Mouse (Mus musculus) small intestine, adult 2 months (tissue): Measurements from ENCODE around the gene Stk38. TPM values are rescaled to one million over a fixed set of nuclear protein-coding genes. Genes with fewer than 3 reads are reported as not detected.
A peak's percentile ranks its signal among the peaks of the same experiment; 100 is the strongest.
"Not testable (repeated sequence)": the region's sequence is repeated elsewhere in the genome, so short reads cannot be mapped to it uniquely, and the experiment has no call there.

Experiments used
- H3K27ac ChIP-seq: fragments of 200-500 bp; 2 replicates; pipeline ENCODE4 v1.5.1; 2012; ENCODE audit warnings: low read depth, low read length, control low read depth, inconsistent platforms; ENCODE audit not compliant: insufficient read depth
- H3K27me3 ChIP-seq: fragments of 200-500 bp; 2 replicates; pipeline ENCODE4 v1.6.1; 2012; ENCODE audit warnings: mild to moderate bottlenecking, moderate library complexity, low read length, inconsistent platforms; ENCODE audit not compliant: control insufficient read depth, insufficient read depth
- H3K36me3 ChIP-seq: fragments of 200-500 bp; 2 replicates; pipeline ENCODE4 v1.6.1; 2012; ENCODE audit warnings: mild to moderate bottlenecking, low read length, control low read depth, inconsistent platforms; ENCODE audit not compliant: control insufficient read depth, insufficient read depth
- H3K4me1 ChIP-seq: fragments of 200-500 bp; 2 replicates; pipeline ENCODE4 v1.6.1; 2012; ENCODE audit warnings: low read length, inconsistent platforms, mixed read lengths; ENCODE audit not compliant: control insufficient read depth, insufficient read depth, insufficient read length
- H3K4me3 ChIP-seq: fragments of 200-500 bp; 2 replicates; pipeline ENCODE4 v1.5.1; 2012; ENCODE audit warnings: low read depth, mild to moderate bottlenecking, control low read depth, inconsistent platforms, low read length, moderate library complexity
- CTCF ChIP-seq: fragments of 200-500 bp; IDR thresholded peaks from 2 replicates; pipeline ENCODE4 v1.5.1; 2012; ENCODE audit warnings: low read depth, mild to moderate bottlenecking, control low read depth, inconsistent platforms, low read length, moderate library complexity, mixed read lengths; ENCODE audit not compliant: insufficient replicate concordance, insufficient read length; ENCODE audit errors: extremely low read depth
- POLR2A ChIP-seq: fragments of 200-500 bp; IDR thresholded peaks from 2 replicates; pipeline ENCODE4 v1.6.1; 2012; ENCODE audit warnings: low read depth, mild to moderate bottlenecking, control low read depth, inconsistent platforms, low read length, moderate library complexity
- WGBS: fragments of 180-500 bp; shearing (Covaris S2); methylation state at CpG from one replicate; pipeline ENCODE4 v1.1.7; 2018; 5-methylcytosine and 5-hydroxymethylcytosine counted together
- polyA plus RNA-seq: library from polyadenylated mRNA; depleted of rRNA; stranded (reverse); fragments of >200 nt; gene quantifications from 2 replicates; pipeline ENCODE4 v1.2.3, GENCODE M21; 2012

The Stk38 gene
- polyA plus RNA-seq, 1 experiment, result 105 TPM

GRCm38 (mm10) chr17:29045741-29046530, 38.1 kb upstream of the Stk38 start:
- Histone ChIP-seq H3K4me3 (no peak overlapping the region), H3K4me1 (peaks cover 15% of the 10 kb centered on the region), H3K36me3 (peaks cover 25% of the 10 kb centered on the region), H3K27ac (peak overlapping the region; percentile 56), H3K27me3 (no peaks in the 10 kb centered on the region)
- TF ChIP-seq POLR2A (no peak; the same call in 1 of the 2 replicates), CTCF (no peak)
- 22% methylated on average over 12 of the region's 12 CpGs for WGBS

GRCm38 (mm10) chr17:29044925-29045319, 37.1 kb upstream of the Stk38 start:
- H3K27ac ChIP-seq, result peak overlapping the region; percentile 3; the same call in 1 of the 2 replicates
- peaks cover 11% of the 10 kb centered on the region for H3K4me1 ChIP-seq
- WGBS, result 27% methylated on average over 1 of the region's 1 CpGs
- H3K4me3 ChIP-seq, result no peak overlapping the region
- H3K27me3 ChIP-seq, result no peaks in the 10 kb centered on the region
- no peak for TF ChIP-seq POLR2A
- peak; percentile 59; the same call in 1 of the 2 replicates for TF ChIP-seq CTCF
- peaks cover 33% of the 10 kb centered on the region for H3K36me3 ChIP-seq

- H3K4me1 ChIP-seq, result peaks cover 9% of the 10 kb centered on the region
- TF ChIP-seq CTCF (no peak), POLR2A (no peak)
- H3K27me3 ChIP-seq, result no peaks in the 10 kb centered on the region
- 58% methylated on average over 6 of the region's 6 CpGs for WGBS
- H3K27ac ChIP-seq, result no peak overlapping the region
- H3K36me3 ChIP-seq, result peaks cover 39% of the 10 kb centered on the region
- no peak overlapping the region for H3K4me3 ChIP-seq
Observed at GRCm38 (mm10) chr17:29044146-29044924, 36.5 kb upstream of the Stk38 start.

GRCm38 (mm10) chr17:29043583-29043982, 35.8 kb upstream of the Stk38 start:
- no peak overlapping the region for H3K4me3 ChIP-seq
- WGBS, result 74% methylated on average over 3 of the region's 3 CpGs
- peaks cover 7% of the 10 kb centered on the region for H3K4me1 ChIP-seq
- H3K27me3 ChIP-seq, result no peaks in the 10 kb centered on the region
- peaks cover 44% of the 10 kb centered on the region for H3K36me3 ChIP-seq
- TF ChIP-seq CTCF, result no peak
- TF ChIP-seq POLR2A, result no peak
- H3K27ac ChIP-seq, result no peak overlapping the region

- Histone ChIP-seq H3K4me1 (peaks cover 7% of the 10 kb centered on the region), H3K27ac (no peak overlapping the region), H3K36me3 (peaks cover 52% of the 10 kb centered on the region), H3K27me3 (no peaks in the 10 kb centered on the region), H3K4me3 (no peak overlapping the region)
- no peak for TF ChIP-seq POLR2A
- no peak for TF ChIP-seq CTCF
Observed at GRCm38 (mm10) chr17:29042569-29042968, 34.8 kb upstream of the Stk38 start.

GRCm38 (mm10) chr17:29041632-29042031, 33.8 kb upstream of the Stk38 start:
- WGBS, result 35% methylated on average over 3 of the region's 3 CpGs
- H3K27me3 ChIP-seq, H3K27ac ChIP-seq, H3K4me3 ChIP-seq, H3K4me1 ChIP-seq: not testable (repeated sequence)
- peaks cover 60% of the 10 kb centered on the region for H3K36me3 ChIP-seq

- H3K36me3 ChIP-seq, result peaks cover 59% of the 10 kb centered on the region
- TF ChIP-seq POLR2A (no peak), CTCF (no peak)
- no peaks in the 10 kb centered on the region for H3K27me3 ChIP-seq
- no peaks in the 10 kb centered on the region for H3K4me1 ChIP-seq
- 54% methylated on average over 11 of the region's 11 CpGs for WGBS
- H3K27ac ChIP-seq, result no peak overlapping the region
- no peak overlapping the region for H3K4me3 ChIP-seq
Observed at GRCm38 (mm10) chr17:29039351-29039750, 31.6 kb upstream of the Stk38 start.
